Mouse (Mus musculus) megakaryocyte, embryonic 14.5 days (primary cell): ENCODE measurements around the gene Mfsd2a.

Experiments used
- FLI1 ChIP-seq: IDR thresholded peaks from 2 replicates; pipeline ENCODE4 v1.6.1; 2012; ENCODE audit warnings: low read length, inconsistent platforms, mixed read lengths
- GATA1 ChIP-seq: IDR thresholded peaks from 3 replicates; pipeline ENCODE4 v1.6.1; 2012; ENCODE audit warnings: mixed read lengths, low read length, inconsistent platforms, borderline replicate concordance

- TF ChIP-seq GATA1: no peak
- TF ChIP-seq FLI1: no peak
These were observed 58.8 kb downstream of the Mfsd2a start for GRCm38 (mm10) chr4:122902156-122902555.
